Mouse (Mus musculus) thymus, postnatal 4 days (tissue): ENCODE results near the gene Plcb2.

Experiments used
- DNase-seq: peaks from one replicate; pipeline ENCODE4 v3.0.0; 2021

Plcb2 gene

GRCm38 (mm10) chr2:118680926-118681325 lies 47.3 kb downstream of the Plcb2 start:
- no peak for DNase-seq

- DNase-seq, result no peak
Measured at GRCm38 (mm10) chr2:118679577-118679976, 48.7 kb downstream of the Plcb2 start.

GRCm38 (mm10) chr2:118677817-118678216 lies 50.4 kb downstream of the Plcb2 start:
- DNase-seq, result no peak

GRCm38 (mm10) chr2:118676839-118677741 lies 51.1 kb downstream of the Plcb2 start:
- peak; percentile 53 for DNase-seq

GRCm38 (mm10) chr2:118674500-118674899 lies 53.7 kb downstream of the Plcb2 start:
- no peak for DNase-seq

GRCm38 (mm10) chr2:118673686-118674465 lies 54.4 kb downstream of the Plcb2 start:
- DNase-seq, result no peak

- no peak for DNase-seq
Measured at GRCm38 (mm10) chr2:118671728-118672127, 56.5 kb downstream of the Plcb2 start.

GRCm38 (mm10) chr2:118669785-118670184 lies 58.5 kb downstream of the Plcb2 start:
- DNase-seq, result no peak

- no peak for DNase-seq
Measured at GRCm38 (mm10) chr2:118669245-118669644, 59.0 kb downstream of the Plcb2 start.

- DNase-seq, result no peak
Measured at GRCm38 (mm10) chr2:118667181-118667580, 61.1 kb downstream of the Plcb2 start.

- no peak for DNase-seq
Measured at GRCm38 (mm10) chr2:118665616-118666015, 62.6 kb downstream of the Plcb2 start.

- DNase-seq, result no peak
Measured at GRCm38 (mm10) chr2:118664975-118665516, 63.2 kb downstream of the Plcb2 start.

- DNase-seq, result no peak
Measured at GRCm38 (mm10) chr2:118663804-118664766, 64.2 kb downstream of the Plcb2 start.

- DNase-seq, result peak; percentile 76
Measured at GRCm38 (mm10) chr2:118662902-118663803, 65.1 kb downstream of the Plcb2 start, which contains the start of gene Pak6. Gene Pak6 (plus strand): TSS chr2:118663303.

- no peak for DNase-seq
Measured at GRCm38 (mm10) chr2:118661891-118662290, 66.3 kb downstream of the Plcb2 start.

- DNase-seq, result peak; percentile 46
Measured at GRCm38 (mm10) chr2:118659998-118660452, 68.2 kb downstream of the Plcb2 start.

- DNase-seq, result no peak
Measured at GRCm38 (mm10) chr2:118659493-118659892, 68.7 kb downstream of the Plcb2 start.

- DNase-seq, result no peak
Measured at GRCm38 (mm10) chr2:118659077-118659476, 69.2 kb downstream of the Plcb2 start.

- peak; percentile 43 for DNase-seq
Measured at GRCm38 (mm10) chr2:118658457-118658856, 69.8 kb downstream of the Plcb2 start.
